Mouse (Mus musculus): Measurements from ENCODE around the gene Tspoap1.

Gene Tspoap1

DNA sequence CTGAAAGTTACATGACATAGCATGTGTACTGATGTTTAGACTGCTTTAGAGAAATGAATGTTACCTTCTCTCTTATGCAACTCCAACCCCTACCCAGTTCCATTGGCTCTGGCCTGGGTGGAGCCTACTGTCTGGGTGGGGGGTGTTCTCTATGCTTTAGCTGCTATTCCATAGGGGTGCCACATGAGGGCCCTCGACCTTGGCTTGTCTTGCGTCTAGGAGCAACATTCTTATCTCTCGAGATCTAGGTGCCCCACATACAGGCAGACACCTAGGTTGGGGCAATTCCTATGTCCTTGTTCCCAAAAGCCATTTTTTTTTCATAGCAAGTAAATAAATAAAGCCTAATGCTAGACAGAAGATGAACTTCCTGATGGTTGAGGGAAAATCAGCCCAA lies 734 bp upstream of the Tspoap1 start:
- peak; percentile 44 for DNase-seq (ENCODE audit: low spot score)

DNA sequence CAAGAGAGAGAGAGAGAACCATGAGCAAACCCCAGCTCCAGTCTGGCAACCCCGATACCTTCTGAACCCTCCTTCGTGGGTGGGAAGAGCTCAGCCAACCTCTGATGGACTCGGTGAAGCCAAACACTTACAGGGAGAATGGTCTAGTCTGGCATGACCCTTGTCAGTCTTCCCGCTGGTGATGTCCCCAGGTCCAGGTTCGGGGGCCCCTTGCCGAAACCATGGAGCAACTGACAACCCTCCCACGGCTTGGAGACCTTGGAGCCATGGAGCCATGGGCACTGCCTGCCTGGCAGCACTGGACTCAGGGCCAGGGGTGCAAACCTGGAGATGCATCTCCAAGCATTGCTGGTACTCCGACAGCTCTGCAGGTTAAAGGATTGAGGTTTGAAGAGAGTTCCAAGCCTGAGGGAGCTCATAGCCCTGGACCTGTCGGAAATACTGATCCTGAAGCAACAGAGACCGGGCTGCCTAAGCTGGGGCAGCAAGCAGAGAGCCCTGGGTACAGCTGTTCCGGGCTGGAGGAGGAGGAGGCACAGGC lies 910 bp downstream of the Tspoap1 start:
- no peak for DNase-seq (ENCODE audit: low spot score)

GRCm38 (mm10) chr11:87761806-87762701 lies 1.7 kb downstream of the Tspoap1 start:
- DNase-seq (ENCODE audit: low spot score): no peak

GRCm38 (mm10) chr11:87762702-87763385 lies 2.5 kb downstream of the Tspoap1 start:
- no peak for DNase-seq (ENCODE audit: low spot score)

DNA sequence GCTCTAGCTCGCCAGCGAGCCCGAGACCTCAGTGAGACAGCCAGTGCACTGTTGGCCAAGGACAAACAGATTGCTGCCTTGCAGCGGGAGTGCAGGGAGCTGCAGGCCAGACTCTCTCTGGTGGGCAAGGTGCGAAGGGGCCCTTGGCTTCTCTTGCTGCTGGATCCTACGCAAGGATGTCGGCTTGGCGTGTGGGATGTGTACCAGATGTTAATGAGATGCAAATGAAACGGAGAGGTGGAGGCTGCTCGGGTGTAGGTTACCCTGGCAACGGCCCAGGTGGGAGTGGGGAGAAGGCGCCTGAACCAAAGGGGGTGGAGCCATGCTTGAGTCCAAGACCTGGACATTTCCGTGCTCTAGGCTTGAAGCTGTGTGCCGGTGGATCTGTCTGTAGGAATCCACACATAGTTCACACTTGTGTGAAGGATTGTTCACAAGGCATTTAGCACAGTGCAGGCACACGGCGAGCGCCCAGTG lies 3.2 kb downstream of the Tspoap1 start:
- DNase-seq (ENCODE audit: low spot score): no peak

DNA sequence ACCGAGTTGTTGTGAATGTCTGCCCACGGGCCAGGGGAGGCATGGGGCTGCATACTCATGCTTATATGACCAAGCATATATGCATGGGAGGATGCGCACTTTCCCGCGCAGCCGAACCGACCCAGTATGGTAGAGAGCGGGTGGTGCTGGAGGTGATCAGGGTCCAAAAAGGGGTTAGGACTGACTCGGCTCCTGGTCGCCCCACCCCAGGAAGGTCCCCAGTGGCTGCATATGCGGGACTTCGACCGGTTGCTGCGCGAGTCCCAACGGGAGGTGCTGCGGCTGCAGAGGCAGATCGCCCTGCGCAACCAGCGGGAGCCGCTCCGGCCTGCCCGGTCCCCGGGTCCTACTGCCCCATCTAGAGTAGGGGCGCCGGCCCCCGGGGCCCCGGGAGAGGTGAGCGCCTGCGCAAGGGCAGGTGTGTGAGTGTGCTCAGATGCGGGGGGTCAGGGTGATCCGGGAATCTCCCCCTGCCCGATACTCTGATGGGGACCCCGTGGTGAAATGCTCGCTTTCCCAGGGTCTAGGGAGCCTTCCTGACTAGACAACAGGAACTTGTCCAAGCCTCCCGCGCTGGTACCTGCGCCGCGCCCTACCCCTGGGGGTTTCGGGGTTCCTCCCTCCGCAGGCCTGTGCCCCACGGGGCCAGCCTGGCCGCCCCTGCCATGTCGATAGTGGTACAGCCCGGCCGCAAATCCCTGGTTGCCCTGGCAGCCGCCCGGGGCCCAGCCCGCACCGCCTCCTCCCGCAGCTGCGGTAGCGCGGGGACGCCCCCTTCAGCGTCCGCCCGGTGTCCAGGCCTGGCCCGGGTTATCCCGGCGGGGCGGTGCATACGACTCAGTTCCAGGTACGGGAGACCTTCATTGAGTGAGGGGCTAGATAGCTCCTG lies 3.9 kb downstream of the Tspoap1 start:
- DNase-seq (ENCODE audit: low spot score): no peak

DNA sequence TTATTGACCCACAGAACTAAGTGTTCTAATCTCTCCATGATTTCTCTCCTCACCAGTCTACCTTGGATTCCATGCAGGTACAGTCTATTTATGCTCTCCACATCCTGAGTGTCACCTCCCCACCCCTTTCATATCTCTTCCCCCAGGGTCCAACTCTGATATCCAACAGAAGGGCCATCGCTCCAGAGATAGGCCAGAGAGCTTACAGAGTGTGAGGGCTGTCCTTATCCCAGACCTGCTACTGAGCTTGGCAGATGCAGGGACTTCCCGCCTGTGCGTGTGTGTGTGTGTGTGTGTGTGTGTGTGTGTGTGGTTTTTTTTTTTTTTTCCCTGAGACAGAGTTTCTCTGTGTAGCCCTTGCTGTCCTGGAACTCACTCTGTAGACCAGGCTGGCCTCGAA lies 8.4 kb downstream of the Tspoap1 start:
- no peak for DNase-seq (ENCODE audit: low spot score)

DNA sequence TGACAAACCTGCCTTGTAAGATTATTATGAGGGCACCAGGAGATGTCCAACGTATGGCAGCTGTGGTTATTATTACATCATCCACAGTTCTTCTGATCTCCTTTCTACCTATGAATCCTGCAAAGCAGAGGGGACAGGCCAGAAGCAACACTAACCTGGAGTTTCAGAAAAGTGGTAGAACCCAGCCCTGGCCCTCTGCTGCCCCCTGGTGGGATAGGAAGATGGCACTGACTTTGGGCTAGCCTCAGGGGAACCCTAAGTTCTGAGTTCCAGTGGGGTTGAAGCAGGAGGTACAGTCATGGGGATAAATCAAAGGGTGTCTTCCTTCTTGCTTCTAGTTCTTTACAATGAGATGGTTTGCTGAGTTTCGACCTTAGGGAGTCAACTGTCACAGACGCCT lies 10.6 kb downstream of the Tspoap1 start:
- DNase-seq (ENCODE audit: low spot score): peak; percentile 78

- no peak for DNase-seq (ENCODE audit: low spot score)
Measured at GRCm38 (mm10) chr11:87772354-87772753, 12.0 kb downstream of the Tspoap1 start.

DNA sequence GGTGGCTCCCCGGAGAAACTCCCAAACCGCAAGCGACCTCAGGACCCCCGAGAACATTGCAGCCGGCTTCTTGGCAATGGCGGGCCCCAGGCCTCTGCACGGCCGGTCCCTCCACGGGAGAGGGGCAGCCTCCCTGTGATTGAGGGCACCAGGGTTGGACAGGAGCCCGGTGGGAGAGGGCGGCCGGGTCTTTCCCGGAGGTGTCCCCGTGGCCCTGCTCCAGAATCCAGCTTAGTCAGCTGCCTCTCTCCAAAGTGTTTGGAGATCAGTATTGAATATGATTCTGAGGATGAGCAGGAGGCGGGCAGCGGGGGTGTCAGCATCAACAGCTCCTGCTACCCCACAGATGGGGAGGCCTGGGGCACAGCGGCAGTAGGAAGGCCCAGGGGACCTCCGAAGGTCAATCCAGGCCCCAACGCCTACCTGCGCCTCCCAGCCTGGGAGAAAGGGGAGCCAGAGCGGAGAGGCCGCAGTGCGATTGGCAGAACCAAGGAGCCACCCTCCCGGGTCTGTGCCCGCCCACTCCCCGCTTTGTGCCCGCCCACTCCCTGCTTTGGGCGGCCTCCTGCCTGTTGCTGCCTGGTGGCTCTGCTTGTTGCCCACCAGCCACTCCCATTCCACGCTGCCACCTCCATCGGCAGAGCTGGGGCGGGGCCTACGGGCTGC lies 17.9 kb downstream of the Tspoap1 start:
- DNase-seq (ENCODE audit: low spot score): no peak

DNA sequence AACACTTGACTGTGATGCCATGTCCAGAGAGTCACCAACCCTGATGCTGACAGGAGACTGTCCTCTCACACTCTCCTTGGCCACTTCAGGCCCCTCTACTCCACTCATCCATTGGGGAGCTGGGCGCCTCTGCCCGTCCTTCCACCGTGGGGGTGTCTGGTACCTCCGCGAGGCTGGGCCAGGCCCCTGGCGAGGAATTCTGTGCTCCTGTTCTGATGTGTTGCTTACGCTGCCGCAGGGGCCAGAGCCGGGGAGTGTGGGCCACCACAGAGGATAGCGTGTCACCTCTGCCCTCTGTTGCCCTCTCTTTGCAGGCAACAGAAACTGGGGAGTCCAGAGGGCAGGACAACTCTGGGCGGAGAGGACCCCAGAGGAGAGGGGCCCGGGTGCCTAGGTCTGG lies 18.6 kb downstream of the Tspoap1 start:
- DNase-seq (ENCODE audit: low spot score): no peak

DNA sequence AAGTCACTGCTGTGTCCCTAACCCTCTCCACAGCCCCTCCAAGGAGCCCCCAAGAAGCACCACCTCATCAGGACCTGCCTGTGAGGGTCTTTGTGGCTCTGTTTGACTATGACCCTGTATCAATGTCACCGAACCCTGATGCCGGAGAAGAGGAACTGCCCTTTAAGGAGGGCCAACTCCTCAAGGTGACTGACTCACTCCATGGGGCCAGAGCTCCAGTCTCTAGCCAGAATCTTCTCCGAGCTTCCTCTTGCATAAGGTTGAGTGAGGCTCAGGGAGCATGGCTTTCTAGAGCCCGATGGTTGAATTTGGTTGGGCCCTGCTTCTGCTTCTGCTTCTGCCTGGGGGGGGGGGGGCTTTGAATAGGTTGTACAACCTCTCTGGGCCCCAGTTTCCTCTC lies 19.1 kb downstream of the Tspoap1 start:
- DNase-seq (ENCODE audit: low spot score): no peak

DNA sequence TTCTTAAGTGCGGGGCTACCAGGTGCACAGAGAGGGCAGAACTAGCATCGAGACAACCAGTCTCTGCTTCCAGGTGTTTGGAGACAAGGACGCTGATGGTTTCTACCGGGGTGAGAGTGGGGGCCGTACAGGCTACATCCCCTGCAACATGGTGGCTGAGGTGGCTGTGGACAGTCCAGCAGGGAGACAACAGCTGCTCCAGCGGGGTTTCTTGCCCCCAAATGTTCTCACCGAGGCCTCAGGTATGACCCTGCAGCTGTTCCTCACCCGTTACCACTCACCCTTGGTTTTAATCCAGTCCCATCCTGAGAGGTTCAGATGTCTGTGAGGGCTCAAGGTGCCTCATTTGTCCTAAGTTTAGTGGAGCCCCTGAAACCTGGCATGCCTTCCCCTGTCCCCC lies 19.8 kb downstream of the Tspoap1 start:
- no peak for DNase-seq (ENCODE audit: low spot score)

- DNase-seq (ENCODE audit: low spot score): no peak
Measured at GRCm38 (mm10) chr11:87790088-87790487, 29.7 kb downstream of the Tspoap1 start.

DNA sequence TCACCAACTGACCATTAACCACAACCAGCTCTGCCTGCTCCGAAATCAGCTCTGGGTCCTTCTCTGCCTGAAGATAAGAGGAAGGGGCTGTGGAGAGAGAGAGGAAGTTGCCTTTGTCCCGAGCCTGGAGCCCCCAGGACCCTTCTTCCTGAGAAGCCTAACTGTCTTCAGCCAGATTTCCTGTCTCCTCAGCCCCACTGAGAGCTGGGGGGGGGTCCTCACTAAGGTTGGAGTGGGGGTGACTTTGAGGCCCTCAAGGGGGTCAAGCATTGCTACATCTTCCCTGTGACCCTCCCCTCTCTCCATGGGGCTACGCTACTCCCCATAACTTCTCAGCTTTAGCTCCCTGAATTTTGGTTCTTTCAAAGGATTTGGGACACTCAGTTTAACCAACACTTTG lies 33.1 kb downstream of the Tspoap1 start, which contains the start of gene Mpo:
Mpo (plus strand) TSS at position 122 of the 400 bp plus-strand sequence.
- no peak for DNase-seq (ENCODE audit: low spot score)

DNA sequence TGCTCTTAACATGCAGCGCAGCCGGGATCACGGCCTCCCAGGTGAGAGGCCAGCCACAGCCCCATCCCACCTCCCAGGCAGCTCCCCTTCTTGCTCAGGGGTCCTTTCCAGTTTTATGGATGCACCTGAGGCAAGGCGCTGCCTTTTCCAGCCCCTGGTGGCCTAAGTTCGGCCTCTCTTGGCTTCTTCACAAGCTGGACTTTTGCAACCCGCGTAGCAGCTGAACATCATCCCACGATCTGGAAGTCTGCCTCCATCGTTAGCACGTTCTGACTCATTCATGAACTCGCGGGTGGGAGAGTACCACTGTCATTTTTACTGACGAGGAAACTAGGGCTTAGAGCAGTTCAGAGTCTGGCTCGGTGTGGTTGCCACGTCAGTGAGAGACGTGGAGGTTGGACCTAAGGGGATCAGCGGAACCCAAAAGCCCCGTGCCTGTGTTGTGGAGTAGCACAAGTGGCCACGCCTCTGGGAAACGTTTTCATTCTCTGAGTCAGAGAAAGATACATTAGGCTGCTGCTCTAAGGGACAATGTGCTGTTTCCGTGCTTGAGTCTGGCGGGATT lies 41.5 kb downstream of the Tspoap1 start:
- DNase-seq (ENCODE audit: low spot score): no peak

GRCm38 (mm10) chr11:87802621-87803020 lies 42.3 kb downstream of the Tspoap1 start:
- no peak for DNase-seq (ENCODE audit: low spot score)

- DNase-seq (ENCODE audit: low spot score): no peak
Measured at GRCm38 (mm10) chr11:87805448-87805847, 45.1 kb downstream of the Tspoap1 start.

DNA sequence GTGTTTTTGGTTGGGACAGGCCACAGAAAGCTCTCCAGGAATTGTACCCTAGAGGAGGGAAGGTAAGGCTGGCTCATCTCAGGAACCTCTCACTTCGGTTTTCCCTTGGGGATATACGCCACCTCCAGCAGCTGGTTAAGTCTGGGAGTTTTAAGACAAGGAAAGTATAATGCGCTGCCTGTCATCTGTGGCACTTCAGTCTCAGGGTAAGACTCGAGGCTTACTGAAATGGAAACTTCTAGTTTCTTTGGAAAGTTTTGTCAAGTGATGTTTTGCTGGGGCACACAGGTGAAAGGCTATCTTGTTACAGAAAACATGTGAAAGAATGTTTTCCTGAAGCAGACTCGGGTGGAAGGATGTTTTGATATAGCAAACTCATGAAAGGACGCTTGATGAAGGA lies 47.1 kb downstream of the Tspoap1 start:
- no peak for DNase-seq (ENCODE audit: low spot score)

DNA sequence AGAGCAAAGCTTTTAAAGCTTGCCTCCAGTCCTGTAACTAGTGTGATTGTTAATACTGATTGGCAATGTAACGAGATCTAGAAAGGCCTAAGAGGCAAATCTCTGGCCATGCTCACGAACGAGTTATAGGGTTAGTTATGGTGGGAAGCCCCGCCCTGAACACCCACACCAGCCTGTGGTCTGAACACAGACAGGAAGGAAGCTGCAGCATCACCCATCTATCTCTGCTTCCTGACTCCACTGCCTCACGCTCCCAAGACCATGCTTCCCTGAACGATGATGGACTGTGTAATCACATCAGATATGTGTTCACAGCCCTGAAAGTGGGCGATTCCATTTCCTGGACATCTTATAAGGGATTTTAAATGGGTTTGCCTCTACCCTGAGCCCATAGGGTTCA lies 47.9 kb downstream of the Tspoap1 start:
- DNase-seq (ENCODE audit: low spot score): no peak

GRCm38 (mm10) chr11:87811396-87811795 lies 51.1 kb downstream of the Tspoap1 start:
- DNase-seq (ENCODE audit: low spot score): no peak

All from spleen, adult 12 weeks (tissue).